Mouse (Mus musculus): ENCODE results near the gene Cubn.

The Cubn gene

DNA sequence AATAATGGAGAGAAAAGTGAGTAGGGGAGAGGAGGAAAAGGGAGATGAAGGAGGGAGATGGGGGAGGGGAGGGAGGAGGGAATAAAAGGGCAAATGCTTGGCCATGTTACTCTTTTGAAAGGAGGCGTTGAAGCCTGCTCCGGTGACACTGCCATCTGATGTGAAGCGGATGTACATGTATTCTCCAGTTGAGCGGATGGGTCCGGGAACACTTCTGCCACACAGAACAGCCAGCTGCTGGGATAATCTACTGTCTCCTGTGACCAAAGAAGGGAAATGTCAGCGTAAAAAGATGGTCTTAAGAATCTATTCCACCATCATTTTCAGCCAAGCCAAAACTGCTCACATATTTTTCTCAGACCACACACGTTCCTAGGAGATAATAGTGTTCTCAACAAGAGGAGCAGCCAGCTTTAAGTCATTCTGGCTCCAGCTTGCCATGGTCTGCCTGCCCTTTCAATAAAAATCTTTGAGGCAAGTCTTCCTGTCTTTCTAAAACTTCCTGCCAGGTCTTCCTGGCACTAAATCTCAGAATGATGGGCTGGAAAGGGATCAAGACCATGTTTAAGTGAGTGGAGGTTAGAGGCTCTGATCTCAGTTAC is 149.2 kb downstream of the Cubn start:
- peak; percentile 6 for DNase-seq

DNA sequence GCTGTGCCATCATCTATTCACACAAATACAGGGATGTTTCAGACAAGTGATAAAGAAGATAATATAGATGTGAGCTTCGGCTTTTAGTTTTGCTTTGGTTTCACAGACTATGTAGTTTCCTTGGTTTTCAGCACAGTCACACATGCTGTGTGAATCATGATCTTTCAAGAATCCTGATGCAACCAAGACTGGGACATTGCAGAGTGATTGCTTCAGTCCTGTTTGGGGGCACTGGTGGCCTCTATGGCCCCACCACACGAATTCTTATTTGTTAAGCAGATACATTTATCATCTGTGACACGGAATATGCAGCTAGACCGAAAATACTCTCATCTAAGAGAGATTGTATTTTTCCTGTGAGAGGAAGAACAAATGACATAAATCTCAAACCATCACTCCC is 156.2 kb downstream of the Cubn start:
- no peak for DNase-seq

DNA sequence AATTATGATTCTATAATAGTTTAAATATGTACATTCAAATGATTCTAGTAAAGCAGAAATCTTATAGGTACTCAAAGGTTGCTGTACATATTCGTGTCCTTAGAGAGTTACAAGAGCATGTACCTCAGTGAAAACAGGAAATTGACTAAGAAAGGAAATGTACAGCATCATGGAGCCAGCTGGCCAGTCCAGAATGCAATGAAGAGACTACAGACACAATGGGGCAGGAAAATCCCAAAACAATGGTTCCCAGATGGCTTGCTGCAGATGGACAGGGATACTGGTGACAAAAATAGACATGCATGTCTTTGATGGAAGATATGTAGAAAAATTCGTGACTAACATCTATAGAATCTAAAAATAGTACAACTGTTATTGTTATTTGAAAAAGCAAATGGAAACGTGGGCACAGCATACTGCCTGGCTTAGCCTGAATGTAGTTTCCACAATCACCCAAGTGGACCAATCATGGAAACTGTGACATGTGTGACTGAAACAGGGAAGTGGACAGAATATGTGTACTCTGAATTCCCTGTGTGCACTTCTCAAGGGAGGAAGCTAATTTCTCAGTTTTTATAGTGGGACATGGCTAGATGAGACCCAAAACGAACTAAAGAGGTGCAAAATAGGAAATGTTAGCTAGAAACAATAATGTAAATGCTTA is 161.7 kb downstream of the Cubn start:
- no peak for DNase-seq

DNA sequence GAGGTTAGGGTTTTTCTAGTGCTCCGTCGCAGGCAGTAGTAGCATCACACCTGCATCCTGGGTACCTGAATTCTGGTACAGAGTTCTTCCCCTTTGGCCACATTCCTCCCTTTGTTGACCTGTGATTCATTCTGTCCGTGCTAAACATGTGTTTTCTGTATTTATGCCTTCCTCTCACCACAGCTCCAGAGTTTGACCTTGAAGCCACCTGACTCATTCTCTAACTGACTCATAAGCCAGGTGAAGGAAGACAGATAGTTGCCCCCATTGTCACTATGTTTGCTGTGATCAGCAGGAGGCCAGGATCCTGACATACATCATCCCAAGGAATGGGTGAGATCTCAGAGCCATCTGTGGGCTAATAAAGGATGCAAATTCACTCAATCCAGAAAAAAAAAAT is 188.2 kb downstream of the Cubn start:
- DNase-seq, result no peak

DNA sequence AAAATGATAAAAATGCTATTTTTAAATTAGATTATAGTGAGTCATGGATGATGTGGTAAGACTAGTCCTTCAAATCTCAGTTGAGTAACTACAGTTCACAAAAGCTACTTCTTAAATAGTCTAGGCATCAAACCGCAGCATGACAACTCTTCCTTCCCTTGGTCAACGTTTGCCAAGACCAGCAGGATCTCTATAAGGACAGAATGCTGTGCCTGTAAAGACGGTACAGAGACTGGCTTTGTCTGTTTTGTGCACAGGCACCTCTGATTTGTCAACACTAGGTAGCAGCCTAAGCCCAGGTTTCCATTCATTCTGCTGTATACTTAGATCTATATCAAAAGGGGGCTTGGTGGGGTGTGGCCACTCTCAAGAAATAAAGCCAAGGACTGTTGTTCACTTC is 192.6 kb downstream of the Cubn start:
- peak; percentile 52 for DNase-seq

DNA sequence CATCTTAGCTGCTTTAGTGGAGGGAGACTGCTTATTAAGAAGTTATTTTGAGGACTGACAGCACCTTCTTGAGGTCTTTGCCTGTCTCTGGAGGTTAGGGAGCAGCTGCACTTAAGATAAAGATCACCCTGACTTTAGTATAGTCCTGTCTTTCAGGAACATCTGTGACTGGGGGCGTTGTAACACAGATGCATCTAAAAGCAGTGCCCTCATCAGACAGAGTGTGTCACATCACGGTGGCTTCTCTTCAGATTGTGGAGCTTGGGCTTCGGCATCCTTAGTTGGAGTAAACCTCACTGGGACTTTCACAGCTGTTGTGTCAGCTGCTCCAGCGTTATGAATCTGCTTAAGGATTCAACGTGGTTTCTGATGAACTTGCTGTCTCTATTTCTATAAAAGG is 193.9 kb downstream of the Cubn start:
- no peak for DNase-seq

DNA sequence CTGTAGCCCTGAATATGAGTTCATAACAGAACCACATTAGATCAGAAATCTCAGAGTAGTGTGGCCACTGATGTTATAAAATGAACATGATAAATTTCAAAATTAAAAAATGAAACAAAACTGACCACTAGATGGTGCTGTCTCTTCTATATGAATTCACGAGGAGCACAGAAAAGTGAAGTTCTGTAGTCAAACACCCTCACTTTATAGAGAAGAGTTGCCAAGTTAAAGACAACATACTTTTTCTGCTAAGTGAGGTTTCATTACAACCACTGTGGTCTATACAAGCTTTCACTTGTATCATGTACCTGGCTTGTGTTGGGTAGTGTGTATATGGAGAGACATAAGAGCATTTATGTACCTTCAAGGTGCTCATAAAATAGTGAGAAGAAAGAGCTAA is 201.0 kb downstream of the Cubn start:
- peak; percentile 16 for DNase-seq

DNA sequence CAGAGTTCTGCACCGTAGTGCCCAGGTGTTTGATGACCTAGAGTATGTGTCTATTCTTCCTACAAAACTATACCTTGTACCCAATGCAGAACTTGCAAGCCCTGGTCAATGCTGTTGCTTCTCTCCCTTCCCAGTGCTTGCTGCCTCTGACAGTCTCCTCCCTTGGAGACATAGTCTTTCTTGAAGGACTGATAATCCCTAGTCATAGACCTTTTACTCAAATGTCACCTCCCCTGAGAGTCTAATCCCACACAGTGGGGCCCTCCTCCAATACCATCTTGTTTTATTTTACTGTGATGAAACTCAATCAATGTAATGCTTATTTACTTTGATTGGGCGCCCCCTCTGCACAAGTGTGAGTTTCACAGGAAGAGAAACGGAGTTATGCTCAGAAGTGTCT is 201.5 kb downstream of the Cubn start:
- no peak for DNase-seq

DNA sequence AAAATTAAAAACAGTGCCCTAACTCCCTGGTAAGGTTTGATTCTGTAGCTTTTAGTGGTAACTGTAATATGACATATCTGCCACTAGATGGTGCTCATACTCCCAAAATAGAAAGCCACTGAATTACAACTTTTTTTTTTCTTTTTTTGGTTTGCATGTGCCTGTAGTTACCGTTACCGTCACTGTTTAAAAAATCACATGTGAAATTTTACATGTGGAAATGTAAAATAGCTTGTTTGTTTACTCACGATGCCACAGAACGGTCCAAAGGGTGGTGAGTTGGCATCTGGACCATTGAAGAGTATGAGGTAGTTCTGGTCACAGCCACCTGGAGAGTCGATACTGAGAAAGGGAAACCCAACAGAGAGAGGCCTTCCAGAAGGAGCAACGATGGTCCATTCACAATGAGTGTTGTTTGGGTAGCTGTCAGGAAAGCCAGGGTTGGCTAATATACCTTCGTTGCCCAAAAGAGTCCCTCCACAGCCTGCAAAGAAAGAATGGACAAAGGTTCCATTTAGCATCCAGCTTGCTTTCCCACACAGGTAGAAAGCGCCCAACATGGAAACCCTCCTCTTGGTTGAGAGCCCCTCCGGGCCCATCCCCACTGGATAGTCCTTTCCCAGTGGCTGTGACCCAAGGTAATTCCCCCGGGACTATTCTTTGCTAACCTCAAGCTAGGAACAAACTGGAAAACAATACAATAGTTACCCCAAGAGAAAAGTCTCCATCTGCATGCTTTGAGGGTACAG is 213.3 kb downstream of the Cubn start:
- no peak for DNase-seq

DNA sequence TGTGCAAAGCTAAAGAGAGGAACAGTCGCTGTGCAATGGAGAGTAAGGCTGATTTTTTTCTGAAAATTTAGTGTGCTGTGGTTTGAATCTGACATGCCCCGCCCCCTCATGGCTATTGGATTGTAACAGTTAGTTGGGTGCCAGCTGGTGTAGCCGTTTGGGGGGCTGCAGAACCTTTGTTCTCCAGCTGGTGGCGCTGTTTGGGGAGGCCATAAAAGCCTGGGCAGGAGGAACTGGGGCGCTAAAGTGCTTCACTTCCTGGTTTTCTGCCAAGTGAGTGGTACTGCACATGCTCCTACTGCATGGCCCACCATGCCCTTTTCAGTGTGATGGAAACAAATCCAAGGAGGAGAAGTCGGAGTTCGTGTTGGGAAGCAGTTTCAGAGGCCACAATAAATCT is 215.7 kb downstream of the Cubn start:
- DNase-seq, result peak; percentile 33

DNA sequence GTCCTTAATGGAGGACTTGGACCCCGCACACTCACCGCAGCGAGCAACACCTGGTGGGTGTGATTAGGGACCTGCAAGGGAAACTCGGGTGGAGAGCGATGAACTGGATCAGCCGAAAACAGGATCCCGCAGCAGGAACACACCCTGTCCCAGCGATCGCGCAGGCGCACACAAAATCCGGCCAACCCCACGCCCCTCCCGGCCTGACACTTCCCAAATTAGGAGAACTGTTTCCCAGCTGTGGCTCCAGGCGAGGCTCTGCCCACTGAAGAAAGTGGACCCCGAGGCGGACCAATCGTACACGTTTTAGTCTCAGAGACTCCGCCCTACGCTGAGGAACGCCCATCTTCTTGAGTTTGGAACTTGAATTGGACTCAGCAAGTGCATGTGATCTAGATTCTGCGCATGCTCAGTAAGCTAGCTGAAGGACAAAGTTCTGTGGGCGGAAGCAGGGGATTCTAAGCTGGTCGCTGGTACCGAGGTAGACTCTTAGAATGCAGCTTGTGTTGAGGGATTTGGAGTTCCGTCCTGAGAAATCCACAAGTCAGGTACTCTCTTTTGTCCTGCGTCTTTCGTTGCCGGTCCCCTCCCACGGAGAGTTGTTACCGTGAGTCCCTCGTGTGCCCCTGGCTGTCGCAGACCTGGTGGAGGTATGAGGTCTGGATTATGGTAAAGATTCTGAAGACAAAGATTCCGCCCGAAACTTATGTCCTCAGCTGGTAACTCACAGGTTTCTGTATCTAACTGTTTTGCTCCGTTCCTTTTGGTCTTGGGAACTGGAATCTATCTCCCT is 220.3 kb downstream of the Cubn start, which contains the start of gene Rsu1:
Rsu1 (minus strand) TSS at position 251 of the 793 bp plus-strand sequence.
- DNase-seq, result peak; percentile 99

DNA sequence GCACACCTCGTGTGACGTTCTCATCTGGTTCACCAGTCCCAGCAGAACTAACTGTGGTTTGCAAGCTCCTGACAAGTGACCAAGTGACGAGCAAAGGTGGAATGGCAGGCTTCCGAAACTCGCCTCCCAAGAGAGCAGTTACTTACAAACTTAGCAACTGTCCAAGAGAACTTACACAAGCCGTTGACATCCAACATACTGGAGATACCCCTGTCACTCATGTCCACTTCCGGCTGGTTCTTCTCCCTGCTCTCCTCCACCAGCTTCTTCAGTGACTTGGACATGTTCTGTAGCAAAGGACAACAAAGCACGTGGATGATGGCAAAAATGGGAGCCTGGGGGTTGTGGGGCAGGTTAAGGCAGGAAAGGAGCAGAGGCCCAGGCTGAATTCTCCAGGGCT is 220.9 kb downstream of the Cubn start:
- no peak for DNase-seq

DNA sequence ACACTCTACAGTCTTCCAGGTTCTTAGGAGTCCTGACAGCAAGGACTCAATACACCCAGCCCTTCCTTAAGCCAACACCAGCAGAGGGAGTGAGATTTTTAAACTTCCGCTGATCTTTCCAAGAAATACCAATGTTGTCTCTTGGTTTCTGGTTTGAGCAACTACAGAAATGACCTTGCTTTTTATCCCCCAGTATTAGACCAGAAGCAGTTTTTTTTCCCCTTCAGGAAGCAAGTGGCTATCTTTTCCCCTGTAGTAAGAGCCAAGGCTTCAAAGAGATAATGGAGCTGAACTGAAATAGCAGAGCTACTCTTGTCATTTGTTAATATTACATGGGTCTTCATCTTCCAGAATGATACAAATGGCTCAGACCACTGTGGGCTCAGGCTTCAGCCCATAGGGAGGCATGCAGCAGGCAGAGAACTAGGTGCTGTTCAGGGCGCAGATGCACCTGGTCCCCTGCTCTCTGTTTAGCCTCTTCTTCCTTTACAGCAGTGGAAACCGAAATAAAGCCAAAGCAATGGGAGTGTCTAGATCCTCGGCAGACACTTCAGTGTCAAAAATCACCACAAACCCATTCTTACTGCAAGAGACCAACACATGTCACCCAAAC is 222.8 kb downstream of the Cubn start:
- DNase-seq, result no peak

DNA sequence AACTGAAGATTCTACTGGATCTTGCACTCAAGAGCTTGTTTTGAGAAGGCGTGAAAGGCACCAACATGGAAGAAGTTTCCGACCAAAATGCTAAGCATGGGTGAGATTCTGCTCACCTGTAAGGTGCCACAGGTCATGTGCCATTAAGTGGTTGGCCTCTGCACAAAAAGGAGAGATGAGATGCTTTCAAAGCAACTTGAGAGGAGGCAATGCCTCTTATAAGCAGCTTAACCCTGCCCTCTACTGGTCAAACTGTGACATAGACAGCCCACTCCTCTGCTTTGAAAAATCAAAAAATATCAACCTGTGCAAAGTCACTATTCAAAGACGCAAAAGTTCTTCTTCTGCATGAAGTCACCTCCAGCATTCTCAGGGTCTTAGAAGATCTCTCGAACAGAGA is 226.7 kb downstream of the Cubn start:
- DNase-seq, result peak; percentile 38

DNA sequence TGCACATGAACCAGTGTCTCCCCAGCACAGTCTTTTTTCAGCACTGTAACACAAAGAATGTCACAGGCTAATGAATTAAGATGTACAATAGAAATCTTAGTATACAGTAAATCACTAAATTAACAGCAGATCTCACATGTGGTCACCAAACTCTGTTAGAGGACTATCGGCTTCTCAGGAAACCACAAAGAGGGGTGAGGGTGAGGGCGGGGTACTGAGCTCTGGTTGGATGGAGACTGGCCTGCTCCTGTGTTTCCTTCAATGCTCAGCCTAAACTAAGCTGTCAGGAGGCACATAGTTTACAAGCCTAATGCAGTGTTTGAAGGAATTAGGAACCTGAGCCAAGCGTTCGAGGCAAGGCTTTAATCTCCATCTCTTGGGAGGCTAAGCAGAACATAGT is 228.5 kb downstream of the Cubn start:
- DNase-seq, result no peak

DNA sequence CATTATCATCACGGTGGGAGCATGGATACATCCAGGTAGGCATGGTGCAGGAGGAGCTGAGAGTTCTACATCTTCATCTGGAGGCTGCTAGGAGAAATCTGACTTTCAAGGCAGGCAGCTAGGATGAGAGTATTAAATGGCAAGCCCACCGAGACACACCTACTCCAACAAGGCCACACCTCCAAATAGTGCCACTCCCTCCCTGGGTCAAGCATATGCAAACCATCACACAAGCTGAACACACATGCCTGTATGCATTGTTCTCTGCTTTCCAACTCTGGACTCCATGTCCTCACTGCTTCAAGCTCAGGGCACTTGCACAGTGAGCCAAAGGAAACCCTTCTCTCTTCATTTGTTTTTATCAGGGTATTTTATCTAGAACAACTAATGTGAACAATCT is 233.0 kb downstream of the Cubn start:
- DNase-seq, result no peak

DNA sequence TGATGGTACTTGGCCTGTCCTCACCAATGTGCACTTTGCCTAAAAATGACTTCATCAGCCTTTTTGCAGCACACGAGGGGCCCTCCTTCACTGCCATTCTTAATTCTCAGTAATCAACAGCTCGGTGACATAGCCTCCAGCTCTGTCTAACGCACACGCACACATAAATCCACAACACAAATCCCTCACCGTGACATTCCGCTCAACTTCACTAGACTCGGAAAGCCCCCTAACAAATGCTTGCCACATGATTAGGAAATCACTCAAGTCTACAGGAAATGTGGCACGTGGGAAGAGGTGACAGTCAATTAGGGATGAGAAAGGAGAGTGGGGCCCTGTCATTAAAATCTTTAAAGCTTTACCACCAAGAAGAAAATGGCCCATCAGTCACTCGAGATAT is 250.9 kb downstream of the Cubn start:
- no peak for DNase-seq

DNA sequence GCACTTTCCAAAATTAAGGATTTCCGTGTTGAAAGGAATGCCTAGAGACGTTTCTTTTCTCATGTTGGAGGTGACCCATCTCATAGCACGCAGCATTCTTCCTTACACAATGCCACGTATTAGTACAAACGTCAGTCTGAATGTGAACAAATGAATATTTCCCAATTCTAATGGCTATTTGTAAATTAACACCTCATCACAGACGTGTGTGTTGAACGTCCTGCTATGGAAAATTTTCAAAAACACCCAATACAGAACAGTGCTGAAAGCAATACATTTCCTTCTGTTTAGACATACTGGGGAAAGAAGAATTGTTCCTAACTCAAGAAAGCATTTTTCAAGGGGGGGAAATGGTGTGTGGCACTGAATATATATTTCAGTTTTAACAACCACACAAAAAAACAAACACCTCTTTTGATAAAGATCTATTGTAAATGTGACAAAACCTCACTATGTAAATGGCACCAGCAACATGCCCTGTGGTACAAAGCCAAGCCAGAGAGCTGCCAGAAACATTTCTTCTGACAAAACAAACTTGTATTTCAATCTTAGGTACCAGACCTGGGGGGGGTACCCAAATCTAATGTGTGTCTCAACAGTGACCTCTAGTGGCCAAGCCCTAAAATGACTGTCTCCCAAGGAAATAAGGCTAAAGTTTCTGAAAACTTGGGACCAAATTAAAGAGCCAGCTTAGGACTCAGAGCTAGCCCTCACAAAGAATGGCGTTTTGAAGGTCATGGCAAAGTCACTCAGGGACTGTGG is 254.3 kb downstream of the Cubn start:
- peak; percentile 73 for DNase-seq

DNA sequence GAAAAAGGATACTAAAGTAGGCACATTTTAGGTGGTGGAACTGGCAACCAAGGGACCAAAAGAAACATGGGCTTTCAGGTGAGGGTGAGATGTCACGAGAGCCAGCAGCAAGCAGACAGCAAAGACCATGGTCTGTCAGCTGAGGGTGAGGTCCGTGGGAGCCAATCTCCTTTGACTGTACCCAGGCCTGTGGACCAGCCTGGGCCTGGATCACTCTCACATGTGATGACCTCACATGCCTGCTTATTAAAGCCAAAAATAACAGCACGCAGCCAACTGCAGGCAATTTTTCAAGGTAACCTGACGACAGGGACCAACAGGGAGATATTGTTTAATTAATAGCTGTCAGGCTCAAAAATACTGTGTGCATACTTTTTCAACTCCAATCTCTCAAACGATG is 255.9 kb downstream of the Cubn start:
- no peak for DNase-seq

DNA sequence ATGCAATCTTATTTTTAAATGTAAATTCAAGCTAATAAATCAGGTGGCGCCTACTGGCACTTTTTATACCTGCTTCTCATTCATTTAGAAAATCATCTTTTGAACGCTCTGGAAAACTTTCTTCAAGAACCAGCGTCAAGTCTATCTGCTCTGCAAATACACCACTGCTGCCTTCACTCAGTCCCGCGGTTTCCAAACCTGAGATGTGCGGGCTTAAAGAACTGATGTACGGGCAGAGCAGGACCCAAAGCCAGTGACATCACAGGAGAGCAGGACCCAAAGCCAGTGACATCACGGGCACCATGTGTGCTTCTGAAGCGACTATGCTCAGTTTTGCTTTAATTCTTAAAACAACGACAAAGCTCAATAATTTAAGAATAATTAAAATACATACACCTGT is 256.8 kb downstream of the Cubn start:
- DNase-seq, result no peak

DNA sequence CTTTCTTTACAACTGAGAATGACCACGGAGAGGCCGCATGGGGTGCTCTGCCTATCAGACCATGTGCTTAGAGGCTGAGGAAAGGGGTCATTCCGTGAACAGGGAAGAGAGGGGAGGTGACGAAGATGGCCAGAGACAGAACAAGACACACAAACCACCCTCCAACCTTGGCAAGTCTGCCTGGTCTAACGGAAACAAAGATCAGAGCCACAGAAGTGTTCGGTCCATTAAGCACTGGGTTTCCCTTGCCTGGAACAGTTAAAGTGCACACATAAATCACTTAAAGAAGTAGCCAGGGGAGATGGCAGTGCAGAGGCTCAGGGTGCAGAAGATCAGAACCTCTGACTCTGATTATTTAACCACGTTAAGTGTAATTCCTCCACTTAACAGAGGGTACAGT is 257.7 kb downstream of the Cubn start:
- no peak for DNase-seq

DNA sequence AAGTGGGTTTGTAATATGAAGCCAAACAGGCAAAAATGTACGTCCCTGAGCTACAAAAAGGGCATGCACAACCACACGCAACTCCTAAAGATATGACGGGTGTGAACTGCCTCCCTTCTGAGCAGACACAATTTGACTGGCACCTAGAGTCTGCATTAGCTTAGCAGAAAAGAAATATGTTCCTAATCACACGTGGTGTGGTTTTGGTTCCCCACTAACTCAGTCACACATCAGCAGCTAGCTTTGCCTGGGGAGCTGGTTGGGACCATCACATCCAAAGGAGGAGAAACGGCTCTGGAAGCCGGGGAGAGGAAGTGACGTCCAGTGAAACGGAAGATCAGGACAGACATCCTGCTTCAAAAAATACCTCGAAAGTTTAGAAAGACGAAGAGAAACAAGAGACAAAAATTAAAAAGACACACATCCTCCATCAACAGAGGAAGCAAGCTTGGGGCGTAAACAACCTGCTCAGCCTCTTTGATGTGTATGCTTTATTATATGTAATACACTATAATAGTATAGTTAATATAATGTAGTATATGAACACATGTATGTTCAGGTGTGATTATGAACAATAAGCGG is 258.3 kb downstream of the Cubn start:
- DNase-seq, result no peak
